ENCODE assay signal across 18 mouse cellular contexts in genomic region chr6:108327561-108327960, GRCm38 (mm10).
A peak's percentile ranks its signal among the peaks of the same experiment; 100 is the strongest.
DNase-seq lines count a peak whose midpoint lies in the region; ATAC-seq and TF ChIP-seq lines count a peak whose summit lies in the region.
"Had no signal": no experiment of that assay in that cellular context is flagged by ENCODE, and none has a peak within 500 bp of the region (broad histone marks: within the 10 kb centered on the region; RNA-seq: fewer than 3 reads in every experiment).

No protein-coding gene starts in this region.

- no peaks in the 10 kb centered on the region for H3K27me3 ChIP-seq in heart, embryonic 12.5 days (replicated peaks)
- no peaks in the 10 kb centered on the region for H3K27me3 ChIP-seq in heart, embryonic 11.5 days (ENCODE audit: control insufficient read depth, insufficient read depth, low read length)
- H3K27me3 ChIP-seq: embryonic facial prominence, embryonic 12.5 days; limb, embryonic 12.5 days; liver, embryonic 15.5 days; Patski had no signal

- no peaks in the 10 kb centered on the region for H3K9me3 ChIP-seq in heart, embryonic 12.5 days (replicated peaks)
- no peaks in the 10 kb centered on the region for H3K9me3 ChIP-seq in heart, embryonic 11.5 days (replicated peaks; ENCODE audit: control insufficient read depth, low read length)
- H3K9me3 ChIP-seq: embryonic facial prominence, embryonic 12.5 days; limb, embryonic 12.5 days; liver, embryonic 15.5 days had no signal

- no peak overlapping the region for H3K4me3 ChIP-seq in heart, embryonic 12.5 days
- H3K4me3 ChIP-seq in heart, embryonic 11.5 days (ENCODE audit: low read depth, low read length): no peak overlapping the region
- no peak overlapping the region for H3K4me3 ChIP-seq in left cerebral cortex, adult 2 months
- H3K4me3 ChIP-seq in brown adipose tissue, adult 24 weeks (ENCODE audit: insufficient read depth, low read depth, low read length): peak overlapping the region; percentile 26; the same call in 1 of the 2 replicates
- H3K4me3 ChIP-seq: embryonic facial prominence, embryonic 12.5 days; limb, embryonic 12.5 days; liver, embryonic 15.5 days had no signal

- intact Hi-C loops in left cerebral cortex, adult 2 months (cut with DNase I): no loop called here

- WGBS in heart, embryonic 12.5 days: 62% methylated on average over 6 of the region's 6 CpGs
- 66% methylated on average over 6 of the region's 6 CpGs for WGBS in heart, embryonic 11.5 days (ENCODE audit: insufficient replicate concordance)

- H3K9ac ChIP-seq in heart, embryonic 12.5 days: no peak overlapping the region
- no peak overlapping the region for H3K9ac ChIP-seq in heart, embryonic 11.5 days (ENCODE audit: low read depth, low read length)
- H3K9ac ChIP-seq: embryonic facial prominence, embryonic 12.5 days; limb, embryonic 12.5 days; liver, embryonic 15.5 days had no signal

- ATAC-seq in heart, embryonic 12.5 days (ENCODE audit: insufficient number of reproducible peaks, low FRiP score): peak; percentile 59; the same call in 1 of the 2 replicates
- no peak for ATAC-seq in heart, embryonic 11.5 days (replicated peaks; ENCODE audit: insufficient number of reproducible peaks, low FRiP score, low TSS enrichment)
- ATAC-seq in megakaryocyte progenitor cell, adult 5-6 weeks (replicated peaks; ENCODE audit: poor library complexity): peak; percentile 66
- ATAC-seq: hindbrain, postnatal 0 days had no signal

- no peak overlapping the region for H3K27ac ChIP-seq in heart, embryonic 12.5 days (ENCODE audit: poor library complexity, severe bottlenecking)
- H3K27ac ChIP-seq in heart, embryonic 11.5 days (ENCODE audit: low read depth, low read length): no peak overlapping the region
- peak overlapping the region; percentile 87 for H3K27ac ChIP-seq in left cerebral cortex, adult 2 months
- peak overlapping the region; percentile 96 for H3K27ac ChIP-seq in brown adipose tissue, adult 24 weeks (replicated peaks; ENCODE audit: low read depth, low read length)
- H3K27ac ChIP-seq: embryonic facial prominence, embryonic 12.5 days; hindbrain, postnatal 0 days; limb, embryonic 12.5 days; liver, embryonic 15.5 days had no signal

- no peak for DNase-seq in left cerebral cortex, adult 2 months (ENCODE audit: extremely low spot score in 1 of 2, low spot score in 2 of 2)
- no peak for DNase-seq in left cerebral cortex, adult 9 months (ENCODE audit: low spot score in 2 of 2)
- no peak for DNase-seq in ovary, postnatal 10 days (ENCODE audit: low spot score)
- DNase-seq in testis, postnatal 10 days (ENCODE audit: low spot score): no peak
- DNase-seq: cerebellum, adult 8-10 months; kidney, postnatal 4 days; lung, postnatal 14 days; midbrain, embryonic 14.5 days; thymus, adult 2 months had no signal

- H3K4me2 ChIP-seq in heart, embryonic 12.5 days: no peak overlapping the region
- H3K4me2 ChIP-seq in heart, embryonic 11.5 days: no peak overlapping the region
- H3K4me2 ChIP-seq: embryonic facial prominence, embryonic 12.5 days; limb, embryonic 12.5 days; liver, embryonic 15.5 days had no signal

- peaks cover 44% of the 10 kb centered on the region for H3K4me1 ChIP-seq in heart, embryonic 12.5 days (replicated peaks)
- H3K4me1 ChIP-seq in heart, embryonic 11.5 days (ENCODE audit: control insufficient read depth, insufficient read depth, low read length): peaks cover 25% of the 10 kb centered on the region
- H3K4me1 ChIP-seq in brown adipose tissue, adult 24 weeks (ENCODE audit: control insufficient read depth, insufficient read depth, insufficient read length, low read length): peaks cover 26% of the 10 kb centered on the region
- H3K4me1 ChIP-seq: embryonic facial prominence, embryonic 12.5 days; limb, embryonic 12.5 days had no signal

- H3K36me3 ChIP-seq in heart, embryonic 12.5 days: no peaks in the 10 kb centered on the region
- no peaks in the 10 kb centered on the region for H3K36me3 ChIP-seq in heart, embryonic 11.5 days (ENCODE audit: control insufficient read depth, insufficient read depth, low read length)
- H3K36me3 ChIP-seq: embryonic facial prominence, embryonic 12.5 days; limb, embryonic 12.5 days; liver, embryonic 15.5 days had no signal

- no peak for TF ChIP-seq CTCF in left cerebral cortex, adult 2 months (IDR thresholded peaks at IDR 0.05)

Comparison
In these comparisons a context has a peak if more than half of its experiments do, and no peak if none do; other contexts are left out.
1. H3K27ac ChIP-seq: peak in left cerebral cortex, adult 2 months (single experiment) and brown adipose tissue, adult 24 weeks (single experiment); none in heart, embryonic 12.5 days (single experiment) and heart, embryonic 11.5 days (single experiment).